Mouse (Mus musculus): Measurements from ENCODE around the gene Casd1. TPM values are rescaled to one million over a fixed set of nuclear protein-coding genes. Genes with fewer than 3 reads are reported as not detected.
"Not testable (repeated sequence)": the region's sequence is repeated elsewhere in the genome, so short reads cannot be mapped to it uniquely, and the experiment has no call there.

Gene Casd1
- polyA plus RNA-seq, 1 experiment from 2014 or later: 24.3 TPM

DNA sequence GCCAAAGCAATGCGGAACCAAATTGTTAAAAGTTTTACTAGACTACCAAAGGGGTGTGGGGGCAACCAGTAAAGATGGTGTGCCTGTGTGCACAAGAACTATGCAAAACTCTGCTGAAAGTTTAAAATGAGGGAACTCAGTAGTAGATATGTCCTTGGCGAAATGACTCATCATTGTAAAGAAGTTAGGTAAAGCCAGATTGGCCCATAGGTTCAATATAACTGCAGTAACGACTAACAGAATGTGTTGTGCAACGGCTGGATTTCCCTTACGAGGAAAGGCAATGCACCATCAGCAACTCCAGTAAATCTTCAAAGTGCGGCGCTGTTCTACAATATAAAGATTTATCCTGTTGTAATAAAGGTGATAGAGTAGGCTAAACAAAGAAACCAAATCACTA lies 11.8 kb downstream of the Casd1 start:
- peaks cover 4% of the 10 kb centered on the region; the same call in 1 of the 2 replicates for H3K36me3 ChIP-seq
- no peak for ATAC-seq (replicated peaks; ENCODE audit: insufficient number of reproducible peaks, insufficient read depth, low FRiP score, low read depth)
- no peak overlapping the region for H3K27ac ChIP-seq
- H3K27me3 ChIP-seq: no peaks in the 10 kb centered on the region
- no peak overlapping the region for H3K4me2 ChIP-seq
- H3K9ac ChIP-seq: no peak overlapping the region
- no peak overlapping the region for H3K4me3 ChIP-seq
- WGBS: 89% methylated on average over 7 of the region's 7 CpGs
- H3K4me1 ChIP-seq (replicated peaks): no peaks in the 10 kb centered on the region
- H3K9me3 ChIP-seq (replicated peaks): no peaks in the 10 kb centered on the region

GRCm38 (mm10) chr6:4617911-4618310 lies 17.3 kb downstream of the Casd1 start:
- Histone ChIP-seq H3K4me3 (no peak overlapping the region), H3K4me1 (replicated peaks) (no peaks in the 10 kb centered on the region), H3K9me3 (replicated peaks) (no peaks in the 10 kb centered on the region), H3K4me2 (no peak overlapping the region), H3K36me3 (peaks cover 7% of the 10 kb centered on the region; the same call in 1 of the 2 replicates), H3K27me3 (no peaks in the 10 kb centered on the region), H3K9ac (no peak overlapping the region), H3K27ac (no peak overlapping the region)
- WGBS: 65% methylated on average over 10 of the region's 10 CpGs
- no peak for ATAC-seq (replicated peaks; ENCODE audit: insufficient number of reproducible peaks, insufficient read depth, low FRiP score, low read depth)

DNA sequence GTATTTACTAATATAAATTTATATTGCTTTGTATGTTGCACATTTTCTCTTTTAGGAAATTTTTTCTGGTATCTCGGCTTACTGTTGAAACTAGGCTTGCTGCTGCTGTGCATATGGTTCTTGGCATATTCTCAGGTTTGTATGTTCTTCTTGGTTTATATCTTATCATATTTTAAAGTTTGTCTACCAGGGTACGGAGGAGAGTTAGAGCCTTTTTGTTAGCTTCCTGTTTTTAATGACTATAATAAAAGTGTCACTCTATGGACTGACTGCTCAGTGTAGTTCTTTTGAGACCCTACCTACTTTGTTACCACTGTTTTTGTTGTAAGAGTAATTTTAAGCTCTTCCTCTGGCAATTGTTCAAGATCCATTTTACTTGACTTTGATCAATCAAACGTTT lies 30.8 kb downstream of the Casd1 start:
- Histone ChIP-seq H3K9me3 (replicated peaks) (no peaks in the 10 kb centered on the region), H3K36me3 (peaks cover 8% of the 10 kb centered on the region), H3K27me3 (no peaks in the 10 kb centered on the region), H3K27ac (no peak overlapping the region), H3K4me1 (replicated peaks) (0 out of 2 replicates have a peak, but pooled peaks cover 2% of the 10 kb centered on the region), H3K4me3 (no peak overlapping the region), H3K4me2 (no peak overlapping the region), H3K9ac (no peak overlapping the region)
- ATAC-seq (replicated peaks; ENCODE audit: insufficient number of reproducible peaks, insufficient read depth, low FRiP score, low read depth): no peak
- 68% methylated on average over 3 of the region's 3 CpGs for WGBS

GRCm38 (mm10) chr6:4633189-4633588 lies 32.5 kb downstream of the Casd1 start:
- H3K9ac ChIP-seq: no peak overlapping the region
- H3K9me3 ChIP-seq (replicated peaks): no peaks in the 10 kb centered on the region
- H3K4me2 ChIP-seq: no peak overlapping the region
- ATAC-seq (replicated peaks; ENCODE audit: insufficient number of reproducible peaks, insufficient read depth, low FRiP score, low read depth): no peak
- H3K4me3 ChIP-seq: no peak overlapping the region
- H3K4me1 ChIP-seq (replicated peaks): 0 out of 2 replicates have a peak, but pooled peaks cover 2% of the 10 kb centered on the region
- peaks cover 15% of the 10 kb centered on the region; the same call in 1 of the 2 replicates for H3K36me3 ChIP-seq
- no peaks in the 10 kb centered on the region for H3K27me3 ChIP-seq
- H3K27ac ChIP-seq: no peak overlapping the region
- WGBS: 90% methylated on average over 4 of the region's 4 CpGs

DNA sequence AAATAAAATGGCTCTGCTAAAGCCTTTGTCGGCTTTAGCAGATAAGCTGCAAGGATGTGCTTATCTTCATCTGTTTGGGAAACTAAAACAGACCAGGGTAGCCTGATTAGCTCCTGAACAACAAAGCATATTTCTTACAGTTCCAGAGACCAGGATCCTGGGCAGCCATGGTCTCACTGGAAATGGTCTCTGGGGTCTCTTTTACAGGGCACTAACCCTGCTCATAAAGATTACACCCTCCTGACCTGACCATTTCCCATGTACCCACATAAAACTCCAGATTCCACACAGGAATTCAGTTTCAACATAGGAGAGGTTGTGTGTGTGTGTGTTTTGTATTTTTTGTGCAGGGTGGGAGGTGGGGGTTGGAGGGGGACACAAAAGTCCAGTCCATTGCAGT lies 34.2 kb downstream of the Casd1 start:
- Histone ChIP-seq H3K4me2 (no peak overlapping the region), H3K36me3 (peaks cover 15% of the 10 kb centered on the region; the same call in 1 of the 2 replicates), H3K9ac (no peak overlapping the region), H3K9me3 (replicated peaks) (no peaks in the 10 kb centered on the region), H3K27me3 (no peaks in the 10 kb centered on the region), H3K4me3 (no peak overlapping the region), H3K27ac (no peak overlapping the region), H3K4me1 (replicated peaks) (0 out of 2 replicates have a peak, but pooled peaks cover 2% of the 10 kb centered on the region)
- ATAC-seq (replicated peaks; ENCODE audit: insufficient number of reproducible peaks, insufficient read depth, low FRiP score, low read depth): no peak
- 30% methylated on average over 1 of the region's 1 CpGs for WGBS

DNA sequence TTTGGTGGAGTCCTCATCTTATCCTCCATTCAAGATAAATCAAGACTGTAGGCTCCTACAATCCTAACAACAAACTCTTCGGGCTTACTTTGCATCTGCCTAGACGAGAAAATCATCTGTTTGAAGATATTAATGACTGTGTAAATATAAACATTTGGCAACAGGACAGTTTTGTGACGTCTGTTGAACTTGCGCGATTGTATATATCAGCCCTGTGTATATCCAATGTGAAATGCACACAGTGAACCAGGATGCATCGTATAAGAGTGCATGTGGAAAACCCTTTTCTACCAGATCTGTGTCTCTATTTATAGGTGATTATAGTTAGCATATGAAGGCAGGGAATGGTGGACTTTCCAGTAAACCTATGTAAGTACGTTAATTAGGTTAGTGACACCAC lies 41.4 kb downstream of the Casd1 start:
- H3K36me3 ChIP-seq: peaks cover 23% of the 10 kb centered on the region
- H3K9me3 ChIP-seq (replicated peaks): no peaks in the 10 kb centered on the region
- H3K27me3 ChIP-seq: no peaks in the 10 kb centered on the region
- no peak overlapping the region for H3K4me3 ChIP-seq
- no peak overlapping the region for H3K27ac ChIP-seq
- H3K9ac ChIP-seq: no peak overlapping the region
- H3K4me1 ChIP-seq (replicated peaks): no peaks in the 10 kb centered on the region
- no peak overlapping the region for H3K4me2 ChIP-seq
- WGBS: 77% methylated on average over 7 of the region's 7 CpGs
- no peak for ATAC-seq (replicated peaks; ENCODE audit: insufficient number of reproducible peaks, insufficient read depth, low FRiP score, low read depth)

- Histone ChIP-seq H3K27ac (no peak overlapping the region), H3K9me3 (replicated peaks) (no peaks in the 10 kb centered on the region), H3K36me3 (peaks cover 2% of the 10 kb centered on the region; the same call in 1 of the 2 replicates), H3K27me3 (no peaks in the 10 kb centered on the region), H3K4me3 (no peak overlapping the region), H3K4me1 (replicated peaks) (no peaks in the 10 kb centered on the region), H3K4me2 (no peak overlapping the region), H3K9ac (no peak overlapping the region)
- 71% methylated on average over 3 of the region's 3 CpGs for WGBS
- no peak for ATAC-seq (replicated peaks; ENCODE audit: insufficient number of reproducible peaks, insufficient read depth, low FRiP score, low read depth)
Measured at GRCm38 (mm10) chr6:4647351-4647750, 46.7 kb downstream of the Casd1 start.

DNA sequence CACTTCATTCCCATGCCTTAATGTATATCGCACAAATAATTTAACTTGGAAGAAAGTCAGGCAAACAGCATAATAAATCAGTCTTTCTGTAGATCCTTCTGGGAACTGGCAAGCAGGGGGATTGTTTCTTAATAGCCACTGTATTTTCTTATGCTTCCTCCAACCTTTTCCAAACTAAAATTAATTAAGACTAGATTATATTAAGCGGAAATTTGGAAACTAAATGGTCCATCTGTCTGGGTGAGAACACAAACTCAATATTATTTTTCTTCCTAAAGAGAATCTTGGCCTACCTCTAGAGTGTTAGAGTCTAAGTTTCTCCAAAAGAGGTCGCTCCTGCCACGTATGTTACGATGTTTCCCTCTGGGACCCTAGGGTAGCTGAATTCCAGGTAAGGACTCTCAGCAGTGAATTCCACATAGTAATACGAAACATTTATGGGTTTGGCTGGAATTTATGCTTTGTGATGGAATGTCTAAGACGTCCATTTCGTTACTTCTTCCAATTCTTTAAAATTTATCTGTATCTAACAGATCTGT lies 52.0 kb downstream of the Casd1 start:
- Histone ChIP-seq H3K27me3 (no peaks in the 10 kb centered on the region), H3K27ac (no peak overlapping the region), H3K4me1 (replicated peaks) (no peaks in the 10 kb centered on the region), H3K9ac (no peak overlapping the region), H3K4me2 (no peak overlapping the region), H3K9me3 (replicated peaks) (no peaks in the 10 kb centered on the region), H3K36me3 (no peaks in the 10 kb centered on the region), H3K4me3 (no peak overlapping the region)
- ATAC-seq (replicated peaks; ENCODE audit: insufficient number of reproducible peaks, insufficient read depth, low FRiP score, low read depth): no peak
- 77% methylated on average over 8 of the region's 8 CpGs for WGBS

- not testable (repeated sequence) for H3K9ac ChIP-seq; H3K4me2 ChIP-seq; H3K36me3 ChIP-seq; H3K9me3 ChIP-seq (replicated peaks); H3K27me3 ChIP-seq; ATAC-seq (replicated peaks; ENCODE audit: insufficient number of reproducible peaks, insufficient read depth, low FRiP score, low read depth); H3K4me3 ChIP-seq; H3K27ac ChIP-seq; H3K4me1 ChIP-seq (replicated peaks)
- 92% methylated on average over 12 of the region's 12 CpGs for WGBS
Measured at GRCm38 (mm10) chr6:4653741-4654140, 53.1 kb downstream of the Casd1 start.

DNA sequence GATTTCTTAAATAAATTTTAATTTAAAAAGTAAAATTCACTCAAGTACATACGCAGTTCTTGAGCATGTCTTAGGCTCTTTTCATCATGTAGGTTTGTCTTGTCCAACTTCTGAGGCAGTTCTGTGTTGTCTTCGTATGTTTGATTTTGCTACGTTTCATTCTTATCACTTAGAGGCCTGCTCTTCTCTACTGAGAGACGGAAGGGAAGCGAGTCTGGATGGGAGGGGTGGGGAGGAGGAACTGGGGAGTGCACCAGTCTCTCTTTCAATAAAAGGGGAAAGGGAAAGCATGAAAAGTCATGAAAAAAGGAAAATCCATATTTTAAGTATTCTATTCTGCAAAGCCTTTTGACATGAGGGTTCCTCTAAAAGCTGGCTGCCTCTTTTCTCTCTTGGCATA lies 54.8 kb downstream of the Casd1 start:
- Histone ChIP-seq H3K27ac (no peak overlapping the region), H3K27me3 (no peaks in the 10 kb centered on the region), H3K9me3 (replicated peaks) (no peaks in the 10 kb centered on the region), H3K9ac (no peak overlapping the region), H3K36me3 (no peaks in the 10 kb centered on the region), H3K4me3 (no peak overlapping the region), H3K4me1 (replicated peaks) (no peaks in the 10 kb centered on the region), H3K4me2 (no peak overlapping the region)
- no peak for ATAC-seq (replicated peaks; ENCODE audit: insufficient number of reproducible peaks, insufficient read depth, low FRiP score, low read depth)
- 29% methylated on average over 5 of the region's 5 CpGs for WGBS

- WGBS: 89% methylated on average over 4 of the region's 4 CpGs
- H3K4me2 ChIP-seq: no peak overlapping the region
- no peak for ATAC-seq (replicated peaks; ENCODE audit: insufficient number of reproducible peaks, insufficient read depth, low FRiP score, low read depth)
- no peaks in the 10 kb centered on the region for H3K27me3 ChIP-seq
- H3K4me1 ChIP-seq (replicated peaks): no peaks in the 10 kb centered on the region
- no peaks in the 10 kb centered on the region for H3K36me3 ChIP-seq
- H3K4me3 ChIP-seq: no peak overlapping the region
- no peaks in the 10 kb centered on the region for H3K9me3 ChIP-seq (replicated peaks)
- H3K9ac ChIP-seq: no peak overlapping the region
- H3K27ac ChIP-seq: no peak overlapping the region
Measured at GRCm38 (mm10) chr6:4655924-4656323, 55.3 kb downstream of the Casd1 start.

DNA sequence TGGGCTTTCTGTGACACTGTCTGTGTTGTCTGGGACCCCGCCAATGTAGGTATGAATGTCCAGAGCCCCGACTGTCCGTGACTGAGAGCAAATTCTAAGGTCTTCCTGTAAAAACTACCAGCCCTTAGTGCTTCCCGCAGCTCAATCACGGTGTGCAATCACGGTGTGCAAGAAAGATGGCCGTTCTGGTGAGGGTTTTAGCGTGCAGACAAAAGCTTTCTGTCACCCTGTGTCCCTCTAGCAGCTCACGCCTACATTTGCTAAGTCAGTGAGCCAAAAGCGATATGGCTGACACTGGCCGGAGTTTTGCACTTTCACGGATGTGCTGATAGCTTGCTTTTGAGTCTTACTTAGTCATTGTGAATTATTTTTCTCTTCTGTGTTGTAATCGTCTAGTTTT lies 58.2 kb downstream of the Casd1 start:
- H3K9me3 ChIP-seq (replicated peaks): no peaks in the 10 kb centered on the region
- no peak overlapping the region for H3K9ac ChIP-seq
- no peaks in the 10 kb centered on the region for H3K36me3 ChIP-seq
- H3K27me3 ChIP-seq: no peaks in the 10 kb centered on the region
- H3K4me1 ChIP-seq (replicated peaks): no peaks in the 10 kb centered on the region
- WGBS: 74% methylated on average over 13 of the region's 13 CpGs
- H3K4me3 ChIP-seq: no peak overlapping the region
- H3K4me2 ChIP-seq: no peak overlapping the region
- H3K27ac ChIP-seq: no peak overlapping the region
- no peak for ATAC-seq (replicated peaks; ENCODE audit: insufficient number of reproducible peaks, insufficient read depth, low FRiP score, low read depth)

Measured in heart, embryonic 15.5 days (tissue).